Mouse (Mus musculus): ENCODE measurements around the gene Nav2. TPM values are rescaled to one million over a fixed set of nuclear protein-coding genes. Genes with fewer than 3 reads are reported as not detected.

Gene Nav2
- polyA plus RNA-seq, 1 experiment = 48.9 TPM

DNA sequence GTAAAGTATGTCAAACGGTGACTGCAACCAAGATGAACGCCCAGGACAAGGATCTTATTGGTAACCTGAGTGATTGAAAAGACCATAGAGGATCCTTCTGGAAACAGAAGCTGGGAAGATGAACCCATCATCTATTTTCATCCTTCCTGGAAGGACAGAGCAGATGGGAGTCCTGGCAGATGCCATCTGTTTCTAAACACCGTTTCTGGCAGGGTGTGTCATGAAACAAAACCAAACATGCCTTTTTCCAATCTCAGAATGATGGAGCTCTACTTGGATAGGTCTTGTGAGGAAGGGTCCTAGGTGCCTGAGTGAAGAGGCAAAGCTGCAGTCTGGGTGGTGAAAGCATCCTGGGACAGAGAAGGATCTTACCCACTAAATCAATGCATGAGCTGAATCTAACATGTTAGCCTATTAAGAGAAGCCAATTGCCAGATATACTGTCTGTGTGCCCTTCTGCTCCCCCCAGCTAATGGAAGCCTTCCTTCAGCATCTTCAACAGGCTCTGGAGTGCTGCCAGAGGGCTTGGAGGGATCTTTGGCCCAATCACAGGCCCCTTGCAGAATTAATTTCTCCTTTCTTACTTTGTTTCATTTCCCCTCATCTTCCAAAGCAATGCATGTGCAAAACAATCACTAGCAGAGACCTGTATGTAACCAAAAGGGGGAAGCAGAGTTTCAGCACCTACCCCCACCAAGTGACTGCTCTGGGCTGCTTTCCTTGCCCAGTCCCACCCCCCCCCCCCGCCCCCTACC lies 281.9 kb downstream of the Nav2 start:
- peak in 1 of 2 experiments; percentile 75 for DNase-seq (ENCODE audit: extremely low spot score in 1 of 2, low spot score in 1 of 2)

DNA sequence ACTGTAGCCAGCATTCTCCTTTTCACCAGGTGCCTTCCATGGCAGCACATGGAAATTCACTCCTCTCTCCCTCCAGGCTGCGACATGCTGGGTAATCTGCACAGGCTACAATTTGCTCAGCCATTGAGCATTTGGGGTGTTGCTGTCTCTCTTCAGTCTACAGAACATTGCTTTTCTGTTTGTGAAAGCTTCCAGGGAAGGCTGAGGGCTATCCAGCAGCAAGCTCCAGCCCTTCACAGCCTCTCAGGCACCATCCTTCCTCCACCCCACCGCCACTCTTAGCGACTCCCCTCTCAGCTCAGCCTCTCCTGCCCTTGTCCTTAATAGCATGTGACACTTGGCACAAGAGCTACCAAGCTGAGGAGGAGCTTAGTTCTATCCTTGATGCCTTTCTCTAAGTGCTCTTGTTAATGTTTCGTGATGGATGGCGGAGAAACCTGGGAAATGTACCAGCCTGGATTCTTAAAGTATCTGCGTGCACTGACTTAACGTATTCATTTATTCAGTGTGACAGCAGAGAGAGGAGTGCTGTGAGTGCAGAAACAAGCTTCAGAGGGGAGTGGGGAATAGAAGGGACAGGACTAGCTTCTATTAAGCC lies 282.7 kb downstream of the Nav2 start:
- peak in 1 of 2 experiments; percentile 72 for DNase-seq (ENCODE audit: extremely low spot score in 1 of 2, low spot score in 1 of 2)

GRCm38 (mm10) chr7:49192061-49192695 lies 283.7 kb downstream of the Nav2 start:
- DNase-seq (ENCODE audit: extremely low spot score in 1 of 2, low spot score in 1 of 2) = no peak

DNA sequence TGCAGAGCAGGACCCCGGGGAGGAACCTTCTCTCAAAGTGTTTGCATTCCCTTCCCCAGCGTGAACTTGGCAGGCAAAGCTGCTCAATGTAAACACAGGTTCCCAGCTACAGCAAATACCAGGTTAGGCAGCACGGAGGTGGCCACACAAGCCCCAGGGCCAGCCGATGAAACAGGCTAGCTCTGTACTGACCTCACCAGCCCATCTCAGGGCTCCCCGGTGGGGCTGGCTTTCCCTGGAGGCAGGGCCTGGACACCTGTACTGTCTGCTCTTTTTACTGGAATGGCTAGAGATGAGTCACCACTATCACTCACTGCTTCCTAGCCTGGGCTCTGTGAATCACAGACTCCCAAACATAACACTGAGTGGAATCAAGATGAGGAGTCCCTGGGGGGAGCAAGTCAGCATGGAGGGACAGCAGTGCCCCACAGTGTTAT lies 287.2 kb downstream of the Nav2 start:
- DNase-seq (ENCODE audit: extremely low spot score in 1 of 2, low spot score in 1 of 2) = peak in 1 of 2 experiments; percentile 46

DNA sequence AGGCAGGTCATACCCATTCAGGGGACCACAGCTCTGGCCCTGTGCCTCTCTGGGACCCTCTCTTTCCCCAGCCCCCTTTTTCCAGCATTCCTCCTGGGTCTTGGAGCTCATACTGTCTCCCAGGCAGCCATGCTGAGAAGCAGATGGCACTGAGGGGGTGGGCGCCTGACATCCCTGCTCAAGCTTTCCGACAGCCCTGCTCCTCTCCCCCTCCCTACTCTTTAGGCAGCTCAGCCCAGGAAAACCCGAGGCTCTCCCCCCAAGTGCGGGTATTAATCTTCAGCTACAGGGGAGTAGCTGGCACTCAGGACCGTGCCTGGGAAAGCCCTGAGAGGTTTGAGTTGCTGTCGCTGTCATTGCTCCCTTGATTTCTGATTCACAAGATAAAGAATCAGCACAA lies 290.9 kb downstream of the Nav2 start:
- peak in 1 of 2 experiments; percentile 75 for DNase-seq (ENCODE audit: extremely low spot score in 1 of 2, low spot score in 1 of 2)

DNA sequence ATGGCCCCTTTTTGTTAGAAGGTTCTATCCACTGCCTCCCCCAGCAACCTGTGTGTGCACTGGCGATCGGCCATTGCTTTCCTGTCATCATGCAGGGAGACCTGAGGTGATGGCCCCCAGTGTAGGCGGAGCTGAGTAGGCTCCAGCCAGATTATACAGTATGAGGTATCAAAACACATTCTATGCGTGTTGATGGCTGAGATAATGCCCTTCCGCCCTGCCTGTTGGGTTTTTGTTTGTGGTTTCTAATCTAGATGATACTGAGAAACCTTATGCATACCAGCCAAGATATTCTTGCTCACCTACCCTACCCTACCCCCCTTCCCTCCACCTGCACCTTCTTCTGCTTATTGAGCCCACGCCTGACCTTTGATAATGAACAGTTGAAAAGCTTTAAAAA lies 291.8 kb downstream of the Nav2 start:
- DNase-seq (ENCODE audit: extremely low spot score in 1 of 2, low spot score in 1 of 2) = no peak

GRCm38 (mm10) chr7:49202971-49203370 lies 294.5 kb downstream of the Nav2 start:
- no peak for DNase-seq (ENCODE audit: extremely low spot score in 1 of 2, low spot score in 1 of 2)

GRCm38 (mm10) chr7:49204856-49205255 lies 296.3 kb downstream of the Nav2 start:
- DNase-seq (ENCODE audit: extremely low spot score in 1 of 2, low spot score in 1 of 2) = no peak

DNA sequence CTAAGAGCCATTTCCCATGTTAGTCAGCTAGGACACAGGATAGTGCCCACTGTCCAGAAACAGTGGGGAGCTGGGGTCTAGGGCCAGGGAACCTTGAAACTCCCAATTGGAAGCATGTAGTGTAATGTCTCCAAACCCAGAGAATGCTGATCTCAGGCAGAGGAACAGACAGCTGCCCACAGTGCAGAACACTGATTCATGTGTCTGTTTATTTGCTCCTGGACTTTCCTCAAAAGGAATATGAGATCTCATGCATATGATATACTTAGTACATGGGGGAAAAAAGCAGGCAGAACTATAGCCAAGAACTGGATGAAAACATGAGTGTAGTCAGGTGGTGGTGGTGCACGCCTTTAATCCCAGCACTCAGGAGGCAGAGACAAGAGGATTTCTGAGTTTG lies 297.0 kb downstream of the Nav2 start:
- DNase-seq (ENCODE audit: extremely low spot score in 1 of 2, low spot score in 1 of 2) = no peak

DNA sequence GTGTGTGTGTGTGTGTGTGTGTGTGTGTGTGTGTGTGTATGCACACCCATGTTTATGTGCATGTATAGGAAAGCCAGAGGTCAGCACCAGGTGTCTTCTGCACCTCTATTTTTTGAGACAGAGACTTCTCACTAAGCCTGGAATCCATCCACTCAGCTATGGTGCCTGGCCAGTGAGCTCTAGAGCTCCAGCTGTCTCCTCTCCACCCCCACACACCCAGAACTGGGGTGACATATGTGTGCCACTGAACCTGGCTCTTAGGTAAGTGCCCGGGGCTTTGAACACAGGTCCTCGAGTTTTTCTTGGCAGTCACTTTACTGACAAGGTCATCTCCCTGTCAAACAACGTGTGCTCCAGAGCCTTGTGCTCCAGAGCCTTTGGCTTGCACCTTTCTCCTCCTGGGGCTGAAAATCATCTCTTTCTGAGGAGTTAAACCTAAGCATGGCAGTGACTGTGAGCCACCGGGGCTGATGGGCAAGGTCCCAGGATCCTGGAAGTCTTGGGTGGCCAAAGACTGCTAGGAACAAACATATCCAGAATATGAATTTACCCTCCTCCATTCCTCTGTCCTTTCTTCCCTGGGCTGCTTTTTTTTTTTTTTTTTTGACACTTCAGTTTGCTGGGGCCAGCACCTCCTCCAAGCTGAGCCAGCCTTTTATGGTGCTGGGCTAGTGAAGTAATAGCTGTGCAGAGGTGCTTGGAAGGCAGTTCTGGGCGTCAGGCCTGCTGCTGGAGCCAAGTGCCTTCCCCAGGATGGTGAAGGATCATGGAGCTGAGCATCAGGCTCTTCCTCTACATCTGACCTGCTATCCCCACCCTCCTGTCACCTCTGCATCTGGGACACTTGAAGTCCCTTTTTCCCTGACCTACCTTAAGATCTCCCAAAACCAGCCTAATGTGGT lies 298.5 kb downstream of the Nav2 start:
- no peak for DNase-seq (ENCODE audit: extremely low spot score in 1 of 2, low spot score in 1 of 2)

DNA sequence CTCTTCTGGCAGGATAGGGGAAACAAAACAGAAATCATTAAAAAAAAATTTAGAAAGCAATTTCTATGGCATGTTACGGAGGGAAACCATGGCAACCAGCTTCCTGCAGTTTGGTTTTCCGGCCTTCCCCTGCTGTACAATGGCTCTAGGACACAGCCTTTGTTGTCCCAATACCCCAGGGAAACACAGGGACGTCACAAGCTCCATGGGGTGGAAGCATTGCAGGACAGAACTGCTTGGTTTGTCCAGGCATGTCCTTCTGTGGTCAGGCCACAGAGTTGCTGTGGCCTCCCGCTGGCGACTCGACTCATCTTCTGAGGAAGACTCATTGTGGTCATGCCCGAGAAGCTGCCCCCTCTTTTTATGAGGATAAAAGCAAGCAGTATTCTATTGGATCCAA lies 301.0 kb downstream of the Nav2 start:
- no peak for DNase-seq (ENCODE audit: extremely low spot score in 1 of 2, low spot score in 1 of 2)

- no peak for DNase-seq (ENCODE audit: extremely low spot score in 1 of 2, low spot score in 1 of 2)
Observed at GRCm38 (mm10) chr7:49210721-49211120, 302.2 kb downstream of the Nav2 start.

GRCm38 (mm10) chr7:49213011-49213410 lies 304.5 kb downstream of the Nav2 start:
- DNase-seq (ENCODE audit: extremely low spot score in 1 of 2, low spot score in 1 of 2) = no peak

- no peak for DNase-seq (ENCODE audit: extremely low spot score in 1 of 2, low spot score in 1 of 2)
Observed at GRCm38 (mm10) chr7:49217786-49218185, 309.3 kb downstream of the Nav2 start.

DNA sequence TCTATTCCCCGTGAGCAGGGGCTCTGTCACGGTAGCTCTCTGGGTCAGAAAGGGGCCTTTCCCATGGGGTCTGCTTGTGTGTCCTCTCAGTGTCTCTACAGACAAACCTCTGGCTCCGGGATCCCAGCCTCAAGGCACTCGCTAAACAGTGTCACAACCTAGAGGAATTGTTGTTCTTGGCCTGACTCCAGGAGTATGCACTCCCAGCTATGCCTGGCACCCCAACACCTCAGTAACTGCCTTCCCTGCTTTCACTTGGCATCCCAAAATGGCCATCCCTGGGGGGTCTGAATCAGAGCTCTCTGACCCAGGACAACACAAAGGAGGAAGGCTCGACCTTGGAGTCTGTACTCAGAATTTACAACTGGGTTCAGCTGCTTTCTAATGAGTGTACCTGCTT lies 317.2 kb downstream of the Nav2 start:
- no peak for DNase-seq (ENCODE audit: extremely low spot score in 1 of 2, low spot score in 1 of 2)

GRCm38 (mm10) chr7:49232969-49233368 lies 324.5 kb downstream of the Nav2 start:
- no peak for DNase-seq (ENCODE audit: extremely low spot score in 1 of 2, low spot score in 1 of 2)

DNA sequence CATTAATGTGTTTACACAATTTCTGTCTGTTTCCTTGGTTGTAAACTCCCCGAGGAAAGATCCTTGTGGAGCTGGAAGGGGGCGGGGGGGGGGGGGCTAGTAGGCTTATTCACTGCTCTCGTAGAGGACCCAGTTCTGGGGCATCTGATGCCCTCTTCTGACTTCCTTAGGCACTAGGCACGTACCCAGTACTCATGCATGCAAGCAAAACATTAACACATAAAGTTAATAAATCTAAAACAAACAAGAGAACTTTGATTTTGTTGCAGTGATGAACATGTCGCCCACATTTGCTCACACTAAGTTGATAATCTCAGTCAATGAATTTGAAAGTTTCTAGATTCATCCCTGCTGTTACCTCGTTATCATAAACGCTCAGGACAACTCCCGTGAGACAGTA lies 325.8 kb downstream of the Nav2 start:
- no peak for DNase-seq (ENCODE audit: extremely low spot score in 1 of 2, low spot score in 1 of 2)

GRCm38 (mm10) chr7:49235271-49235681 lies 326.8 kb downstream of the Nav2 start:
- DNase-seq (ENCODE audit: extremely low spot score in 1 of 2, low spot score in 1 of 2) = no peak

DNA sequence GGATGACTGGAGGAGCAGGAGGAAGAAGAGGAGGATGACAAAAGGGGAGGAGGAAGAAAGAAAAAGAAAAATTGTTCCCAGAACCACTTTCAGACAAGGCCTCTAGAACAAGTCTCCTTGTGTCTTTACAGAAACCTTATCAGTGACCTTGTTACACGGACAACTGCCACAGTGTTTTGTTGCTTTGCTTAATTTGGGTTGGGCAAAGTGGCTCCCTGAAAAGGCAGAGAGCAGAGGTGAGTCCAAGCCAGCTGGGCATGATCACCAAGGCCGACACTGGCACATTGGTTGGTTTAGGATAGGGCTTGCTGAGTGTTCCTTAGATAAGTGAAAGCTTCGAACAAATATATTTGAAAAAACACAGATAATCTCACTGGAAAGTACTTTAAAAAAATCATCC lies 327.3 kb downstream of the Nav2 start:
- DNase-seq (ENCODE audit: extremely low spot score in 1 of 2, low spot score in 1 of 2) = no peak

DNA sequence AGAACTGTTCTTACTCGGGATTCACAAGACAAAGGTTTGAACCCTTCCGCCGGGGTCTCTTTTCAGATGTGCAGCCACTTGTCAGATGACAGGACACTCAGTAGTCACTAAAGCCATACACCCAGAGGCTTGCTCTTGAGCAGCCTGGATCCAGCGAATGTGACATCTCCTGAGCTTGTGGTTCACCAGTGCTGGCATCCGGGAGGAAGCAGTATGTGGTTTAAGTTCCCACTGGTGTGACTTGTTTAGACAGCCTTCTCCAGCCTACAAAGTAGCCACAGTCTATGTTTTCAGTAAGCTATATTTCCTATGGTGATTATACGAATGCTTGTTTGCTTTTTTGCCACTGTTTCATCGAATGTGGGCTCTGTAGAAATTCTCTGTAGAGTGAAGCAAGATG lies 331.9 kb downstream of the Nav2 start:
- DNase-seq (ENCODE audit: extremely low spot score in 1 of 2, low spot score in 1 of 2) = no peak

GRCm38 (mm10) chr7:49241229-49241751 lies 332.8 kb downstream of the Nav2 start:
- DNase-seq (ENCODE audit: extremely low spot score in 1 of 2, low spot score in 1 of 2) = no peak

Measured in frontal cortex, adult 2 months (tissue).